Comparison of ENCODE assay signal across 21 mouse cellular contexts in genomic region chr5:119952085-119952484, GRCm38 (mm10).
DNase-seq lines count a peak whose midpoint lies in the region; ATAC-seq and TF ChIP-seq lines count a peak whose summit lies in the region.
"Had no signal": no experiment of that assay in that cellular context is flagged by ENCODE, and none has a peak within 500 bp of the region (broad histone marks: within the 10 kb centered on the region; RNA-seq: fewer than 3 reads in every experiment).

No protein-coding gene starts in this region.

- no peaks in the 10 kb centered on the region for H3K9me3 ChIP-seq in liver, postnatal 0 days (ENCODE audit: low read length)
- no peaks in the 10 kb centered on the region for H3K9me3 ChIP-seq in liver, embryonic 11.5 days (ENCODE audit: control insufficient read depth, low read length)
- no peaks in the 10 kb centered on the region for H3K9me3 ChIP-seq in hindbrain, postnatal 0 days (ENCODE audit: low read length)

- H3K36me3 ChIP-seq in liver, adult 2 months (ENCODE audit: control insufficient read depth, insufficient read depth, low read length): no peaks in the 10 kb centered on the region
- no peaks in the 10 kb centered on the region for H3K36me3 ChIP-seq in liver, postnatal 0 days (replicated peaks; ENCODE audit: insufficient read depth, low read length)
- no peaks in the 10 kb centered on the region for H3K36me3 ChIP-seq in liver, embryonic 11.5 days (ENCODE audit: control insufficient read depth, insufficient read depth, low read length)
- H3K36me3 ChIP-seq in hindbrain, postnatal 0 days (ENCODE audit: insufficient read depth, low read length): no peaks in the 10 kb centered on the region
- H3K36me3 ChIP-seq: G1E had no signal

- no peak overlapping the region for H3K4me2 ChIP-seq in liver, postnatal 0 days (ENCODE audit: low read depth, low read length)
- H3K4me2 ChIP-seq in liver, embryonic 11.5 days: no peak overlapping the region
- H3K4me2 ChIP-seq in hindbrain, postnatal 0 days (ENCODE audit: low read depth, low read length): no peak overlapping the region

- no peak overlapping the region for H3K27ac ChIP-seq in liver, adult 2 months (replicated peaks; ENCODE audit: insufficient read depth, low read depth, low read length)
- no peak overlapping the region for H3K27ac ChIP-seq in liver, postnatal 0 days (ENCODE audit: low read depth)
- no peak overlapping the region for H3K27ac ChIP-seq in liver, embryonic 11.5 days (ENCODE audit: low read depth, low read length)
- no peak overlapping the region for H3K27ac ChIP-seq in hindbrain, postnatal 0 days

- H3K9ac ChIP-seq in liver, adult 2 months (ENCODE audit: low read depth, low read length): no peak overlapping the region
- no peak overlapping the region for H3K9ac ChIP-seq in liver, postnatal 0 days (replicated peaks)
- H3K9ac ChIP-seq in liver, embryonic 11.5 days (ENCODE audit: low read depth, low read length): no peak overlapping the region
- no peak overlapping the region for H3K9ac ChIP-seq in hindbrain, postnatal 0 days (replicated peaks; ENCODE audit: low read length)

- peak; percentile 65 for DNase-seq in liver, adult 2 months (ENCODE audit: extremely low read depth, low read depth, low spot score)
- no peak for DNase-seq in liver
- no peak for DNase-seq in liver, postnatal 0 days
- DNase-seq in liver, embryonic 11.5 days (ENCODE audit: low spot score): no peak
- DNase-seq in gonadal fat pad, adult 2 months (ENCODE audit: low read depth): peak; percentile 3
- DNase-seq in hindbrain, postnatal 0 days (ENCODE audit: low spot score): no peak
- DNase-seq: adrenal gland, adult 2 months; adrenal gland, adult 8-10 months; adrenal gland, postnatal 10 days; adrenal gland, postnatal 14 days; adrenal gland, postnatal 25 days; adrenal gland, postnatal 36 days; B cell, adult 2 months; cerebellum, adult 11 months; cerebellum, adult 11-12 months; cerebellum, adult 18-20 months had no signal

- H3K27me3 ChIP-seq in liver, adult 2 months (ENCODE audit: control insufficient read depth, insufficient read depth, low read length): no peaks in the 10 kb centered on the region
- peaks cover 1% of the 10 kb centered on the region; the same call in 1 of the 2 replicates for H3K27me3 ChIP-seq in liver, postnatal 0 days (ENCODE audit: insufficient read depth, low read length)
- H3K27me3 ChIP-seq in liver, embryonic 11.5 days (replicated peaks; ENCODE audit: control insufficient read depth, insufficient read depth, low read length): no peaks in the 10 kb centered on the region
- 0 out of 2 replicates have a peak, but pooled peaks cover 4% of the 10 kb centered on the region for H3K27me3 ChIP-seq in hindbrain, postnatal 0 days (ENCODE audit: insufficient read depth, low read length)
- H3K27me3 ChIP-seq: CH12.LX had no signal

- no peak for TF ChIP-seq POLR2A in liver, adult 2 months (IDR thresholded peaks at IDR 0.05; ENCODE audit: extremely low read depth, insufficient read depth, low read length)

- no peak for TF ChIP-seq EP300 in liver, postnatal 0 days (IDR thresholded peaks at IDR 0.05; ENCODE audit: low read depth)

- WGBS in liver, adult 2 months: 62% methylated on average over 2 of the region's 2 CpGs
- WGBS in liver, postnatal 0 days (ENCODE audit: insufficient replicate concordance): 84% methylated on average over 2 of the region's 2 CpGs
- WGBS in liver, embryonic 11.5 days: 84% methylated on average over 2 of the region's 2 CpGs
- WGBS in hindbrain, postnatal 0 days: 87% methylated on average over 2 of the region's 2 CpGs

- ATAC-seq in liver, postnatal 0 days: peak; percentile 67; the same call in 1 of the 2 replicates
- no peak for ATAC-seq in liver, embryonic 11.5 days (replicated peaks; ENCODE audit: low FRiP score)
- no peak for ATAC-seq in hindbrain, postnatal 0 days
- ATAC-seq: activated CD4-positive, CD25-positive, alpha-beta regulatory T cell, adult 4 months; CD4-positive, CD25-positive, alpha-beta regulatory T cell, adult 4 months; Patski had no signal

- 0 out of 2 replicates have a peak, but pooled peaks cover 3% of the 10 kb centered on the region for H3K4me1 ChIP-seq in liver, adult 2 months (ENCODE audit: control insufficient read depth, insufficient read depth, low read length)
- H3K4me1 ChIP-seq in liver, postnatal 0 days (ENCODE audit: insufficient read depth): no peaks in the 10 kb centered on the region
- H3K4me1 ChIP-seq in liver, embryonic 11.5 days (replicated peaks; ENCODE audit: control insufficient read depth, insufficient read depth, low read length): no peaks in the 10 kb centered on the region
- H3K4me1 ChIP-seq in hindbrain, postnatal 0 days (ENCODE audit: insufficient read depth, low read length): no peaks in the 10 kb centered on the region

- no peak for TF ChIP-seq CTCF in liver, adult 2 months (IDR thresholded peaks at IDR 0.05; ENCODE audit: low read depth, low read length)
- no peak for TF ChIP-seq CTCF in liver, postnatal 0 days (IDR thresholded peaks at IDR 0.05; ENCODE audit: low read depth)
- no peak for TF ChIP-seq CTCF in hindbrain, postnatal 0 days (IDR thresholded peaks at IDR 0.05; ENCODE audit: low read depth)

- no peak overlapping the region for H3K4me3 ChIP-seq in liver, adult 2 months (ENCODE audit: insufficient read depth, low read depth, low read length)
- H3K4me3 ChIP-seq in liver, postnatal 0 days (ENCODE audit: low read depth, low read length): no peak overlapping the region
- H3K4me3 ChIP-seq in liver, embryonic 11.5 days (ENCODE audit: low read depth, low read length): no peak overlapping the region
- no peak overlapping the region for H3K4me3 ChIP-seq in hindbrain, postnatal 0 days (ENCODE audit: low read length)

- no peaks in the 10 kb centered on the region for H3K79me2 ChIP-seq in liver, adult 2 months (ENCODE audit: control insufficient read depth, insufficient read depth, low read length)

Comparison
In these comparisons a context has a peak if more than half of its experiments do, and no peak if none do; other contexts are left out.
1. DNase-seq: peak in liver, adult 2 months (single experiment) and gonadal fat pad, adult 2 months (single experiment); none in liver (single experiment), liver, postnatal 0 days (single experiment), liver, embryonic 11.5 days (single experiment) and hindbrain, postnatal 0 days (single experiment).